Mouse (Mus musculus): ENCODE measurements around the gene Poldip2.

- TF ChIP-seq POLR2A (IDR thresholded peaks at IDR 0.05; ENCODE audit: extremely low read depth, insufficient read depth, low read length) (no peak), CTCF (IDR thresholded peaks at IDR 0.05; ENCODE audit: extremely low read depth, insufficient read depth, low read length) (no peak)
Observed at GRCm38 (mm10) chr11:78547718-78548460, 35.9 kb downstream of the Poldip2 start.

Measured in cortical plate, adult 2 months (tissue).